Mouse (Mus musculus) lung, postnatal 0 days (tissue): ENCODE data around the gene Farp1. TPM values are rescaled to one million over a fixed set of nuclear protein-coding genes. Genes with fewer than 3 reads are reported as not detected.

Experiments
- ATAC-seq: fragments of 200-750 bp; cut with Nextera tagmentation; 2 replicates; pipeline ENCODE4 v1.8.0; 2017; ENCODE audit warnings: moderate library complexity
- DNase-seq: peaks from one replicate; pipeline ENCODE4 v3.0.0-alpha.2; 2016; ENCODE audit warnings: low spot score
- H3K27ac ChIP-seq: fragments of 300-500 bp; sonication (generic); 2 replicates; pipeline ENCODE4 v1.5.1; 2014; ENCODE audit warnings: antibody characterized with exemption, mild to moderate bottlenecking, low read length, mixed read lengths
- H3K27me3 ChIP-seq: fragments of 300-500 bp; sonication (generic); replicated peaks from 2 replicates; pipeline ENCODE4 v1.6.1; 2014; ENCODE audit warnings: low read length, mixed read lengths; ENCODE audit not compliant: insufficient read depth
- H3K36me3 ChIP-seq: fragments of 300-500 bp; sonication (generic); 2 replicates; pipeline ENCODE4 v1.6.1; 2014; ENCODE audit warnings: low read length, mixed read lengths; ENCODE audit not compliant: insufficient read depth
- H3K4me1 ChIP-seq: fragments of 300-500 bp; sonication (generic); 2 replicates; pipeline ENCODE4 v1.6.1; 2014; ENCODE audit warnings: antibody characterized with exemption, low read depth, low read length, mixed read lengths; ENCODE audit not compliant: insufficient read depth
- H3K4me2 ChIP-seq: fragments of 300-500 bp; sonication (generic); replicated peaks from 2 replicates; pipeline ENCODE4 v1.6.1; 2014; ENCODE audit warnings: low read depth, mild to moderate bottlenecking, low read length, moderate library complexity, mixed read lengths
- H3K4me3 ChIP-seq: fragments of 300-500 bp; sonication (generic); 2 replicates; pipeline ENCODE4 v1.5.1; 2014; ENCODE audit warnings: low read depth, low read length
- H3K9ac ChIP-seq: fragments of 300-500 bp; sonication (generic); replicated peaks from 2 replicates; pipeline ENCODE4 v1.6.1; 2014; ENCODE audit warnings: low read depth, mild to moderate bottlenecking
- H3K9me3 ChIP-seq: fragments of 300-500 bp; sonication (generic); 2 replicates; pipeline ENCODE4 v1.6.1; 2016; ENCODE audit warnings: low read length, mixed read lengths
- CTCF ChIP-seq: IDR thresholded peaks from 2 replicates; pipeline ENCODE4 v1.5.1; 2016; ENCODE audit warnings: antibody characterized with exemption, mild to moderate bottlenecking
- EP300 ChIP-seq: IDR thresholded peaks from 2 replicates; pipeline ENCODE4 v1.6.1; 2016; ENCODE audit warnings: antibody characterized with exemption, mild to moderate bottlenecking, control low read depth
- WGBS: fragments of 180-500 bp; shearing (Covaris S2); extraction: QIAGEN DNeasy Blood & Tissue Kit; methylation state at CpG from one replicate; pipeline ENCODE4 v1.1.7; 2014; 5-methylcytosine and 5-hydroxymethylcytosine counted together
- polyA plus RNA-seq: library from polyadenylated mRNA; unstranded; fragments of >200 nt; fragmentation: Nextera tagmentation; extraction: Ambion mirVana; gene quantifications from 2 replicates; pipeline ENCODE4 v1.2.1, GENCODE M21; 2015

Gene Farp1
- polyA plus RNA-seq, 1 experiment from 2014 or later = 17.9 TPM

DNA sequence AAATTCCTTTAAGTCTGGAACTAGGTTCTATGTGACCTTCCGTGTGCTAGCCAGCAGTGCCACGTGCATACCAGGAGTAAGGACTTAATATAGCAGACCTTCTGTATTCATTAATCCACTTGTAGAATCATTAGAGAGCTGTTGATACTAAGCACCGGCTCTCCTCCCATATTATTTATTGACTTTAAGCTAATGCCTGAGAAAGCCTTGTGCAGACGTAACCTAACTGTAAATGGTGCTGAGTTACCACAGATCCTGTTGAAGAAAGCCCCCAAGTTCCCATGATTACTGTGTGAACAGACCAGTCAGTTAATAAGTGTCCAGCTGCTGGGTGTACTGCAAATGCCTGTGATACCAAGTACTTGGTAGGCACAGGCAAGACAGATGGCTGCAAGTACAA, 81.7 kb downstream of the Farp1 start:
- ATAC-seq (peak; percentile 77), DNase-seq (peak; percentile 44)
- TF ChIP-seq EP300 (peak; percentile 29; the same call in 1 of the 2 replicates), CTCF (no peak)
- no peak overlapping the region for H3K9ac ChIP-seq
- no peaks in the 10 kb centered on the region for H3K36me3 ChIP-seq
- H3K9me3 ChIP-seq = no peaks in the 10 kb centered on the region
- no peaks in the 10 kb centered on the region for H3K27me3 ChIP-seq
- no peak overlapping the region for H3K4me3 ChIP-seq
- H3K27ac ChIP-seq = no peak overlapping the region
- H3K4me1 ChIP-seq = no peaks in the 10 kb centered on the region; the same call in 1 of the 2 replicates
- no peak overlapping the region for H3K4me2 ChIP-seq
- WGBS = 56% methylated on average over 4 of the region's 4 CpGs

DNA sequence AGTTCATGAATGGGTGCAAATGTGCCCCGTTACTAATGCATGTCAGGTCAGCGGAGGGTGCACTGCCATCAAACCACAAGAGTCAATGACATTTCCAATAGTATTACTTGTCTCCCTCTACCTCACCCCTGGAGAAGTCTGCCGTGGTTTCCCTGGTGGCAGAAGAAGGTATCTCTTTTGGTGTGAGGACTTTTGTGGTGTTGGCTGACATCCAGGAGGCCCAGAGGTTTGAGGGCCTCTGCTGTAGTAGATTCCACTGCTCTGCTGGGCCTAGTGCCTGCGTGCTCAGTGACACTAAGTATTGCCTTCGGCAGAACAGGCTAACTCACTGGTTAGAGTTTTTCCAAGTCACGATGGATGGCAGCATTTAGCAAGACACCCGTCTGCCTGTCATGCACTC, 83.9 kb downstream of the Farp1 start:
- H3K4me1 ChIP-seq = no peaks in the 10 kb centered on the region; the same call in 1 of the 2 replicates
- H3K27me3 ChIP-seq = no peaks in the 10 kb centered on the region
- TF ChIP-seq EP300 (no peak), CTCF (peak; percentile 42)
- DNase-seq (peak; percentile 49), ATAC-seq (peak; percentile 27)
- no peaks in the 10 kb centered on the region for H3K9me3 ChIP-seq
- no peak overlapping the region for H3K27ac ChIP-seq
- no peaks in the 10 kb centered on the region for H3K36me3 ChIP-seq
- WGBS = 57% methylated on average over 7 of the region's 7 CpGs
- no peak overlapping the region for H3K4me3 ChIP-seq
- no peak overlapping the region for H3K4me2 ChIP-seq
- no peak overlapping the region for H3K9ac ChIP-seq

DNA sequence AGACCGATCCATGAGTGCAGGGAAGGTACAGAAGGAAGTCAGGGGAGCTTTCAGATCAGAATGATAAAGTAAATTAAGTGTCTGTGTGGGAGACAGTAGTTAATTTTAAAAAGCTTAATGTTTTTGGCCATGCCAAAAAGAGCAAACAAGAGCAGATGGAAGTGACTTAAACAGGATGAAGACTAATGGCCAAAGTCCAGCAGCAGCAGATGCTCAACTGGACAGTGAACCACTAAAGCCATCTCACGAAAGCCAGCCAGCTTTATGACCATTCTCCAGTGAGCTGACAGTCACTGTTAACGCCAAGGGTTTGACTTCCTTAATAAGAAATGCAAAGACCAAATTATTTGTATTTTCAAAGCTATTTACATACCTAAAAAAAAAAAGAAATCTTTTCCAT, 86.7 kb downstream of the Farp1 start:
- Histone ChIP-seq H3K4me2 (no peak overlapping the region), H3K9ac (no peak overlapping the region), H3K36me3 (no peaks in the 10 kb centered on the region), H3K4me1 (no peaks in the 10 kb centered on the region; the same call in 1 of the 2 replicates), H3K27ac (no peak overlapping the region), H3K9me3 (no peaks in the 10 kb centered on the region), H3K4me3 (no peak overlapping the region), H3K27me3 (no peaks in the 10 kb centered on the region)
- ATAC-seq (no peak), DNase-seq (no peak)
- no peak for TF ChIP-seq EP300
- no peak for TF ChIP-seq CTCF
- WGBS = 48% methylated on average over 3 of the region's 3 CpGs

DNA sequence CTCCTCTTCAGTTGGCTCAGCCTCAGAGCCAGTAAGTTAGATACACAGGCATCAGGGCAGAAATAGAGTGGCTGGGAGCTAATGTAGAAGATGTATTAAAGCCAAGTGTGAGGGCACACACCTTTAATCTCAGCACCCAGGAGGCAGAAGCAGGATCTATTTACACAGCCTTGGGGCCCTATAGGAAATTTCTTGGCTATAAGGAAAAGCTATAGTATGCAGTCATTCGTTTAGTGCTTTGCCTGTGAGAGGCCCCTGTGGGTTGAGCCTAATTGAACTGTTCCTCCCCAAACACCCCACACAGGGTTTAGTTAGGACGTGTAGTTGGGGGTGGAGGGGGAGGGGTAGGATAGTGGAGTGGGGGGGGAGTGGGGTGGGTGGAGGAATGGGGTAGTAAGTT, 87.9 kb downstream of the Farp1 start:
- Histone ChIP-seq H3K4me2 (no peak overlapping the region), H3K4me3 (no peak overlapping the region), H3K27ac (no peak overlapping the region), H3K4me1 (no peaks in the 10 kb centered on the region; the same call in 1 of the 2 replicates), H3K9ac (no peak overlapping the region), H3K9me3 (no peaks in the 10 kb centered on the region), H3K27me3 (no peaks in the 10 kb centered on the region), H3K36me3 (no peaks in the 10 kb centered on the region)
- TF ChIP-seq CTCF = no peak
- TF ChIP-seq EP300 = no peak
- DNase-seq = no peak
- WGBS = 31% methylated on average over 2 of the region's 2 CpGs
- no peak for ATAC-seq

DNA sequence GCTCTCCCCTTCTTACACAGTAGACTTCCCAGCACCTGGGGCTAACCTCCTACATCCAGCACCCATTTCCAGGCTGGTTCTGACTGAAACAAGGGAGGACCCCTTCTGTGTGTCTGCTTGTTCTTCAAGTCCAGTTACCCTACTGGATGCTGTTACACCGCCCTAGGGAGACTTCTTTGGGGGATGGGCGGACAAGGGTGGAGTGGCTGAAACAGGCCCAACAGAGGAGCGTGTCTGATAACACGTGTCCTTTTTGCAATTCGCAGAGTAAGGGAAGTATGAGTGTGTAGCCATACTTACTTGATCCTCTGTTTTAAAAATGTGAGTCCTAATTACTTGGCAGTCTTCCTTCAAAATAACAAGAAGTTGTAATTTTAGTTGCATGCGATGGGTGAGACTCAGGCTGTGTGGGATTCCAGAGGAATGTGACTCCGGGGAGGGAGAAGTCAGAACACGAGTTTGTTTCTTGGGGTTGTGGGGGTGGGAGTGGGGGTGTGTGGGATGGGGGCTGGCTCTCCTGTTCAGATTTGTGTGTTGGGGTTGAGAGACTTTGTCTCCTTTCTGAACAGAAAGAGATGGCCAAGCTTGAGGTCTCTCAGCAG, 89.5 kb downstream of the Farp1 start:
- Histone ChIP-seq H3K4me3 (no peak overlapping the region), H3K4me1 (no peaks in the 10 kb centered on the region), H3K9me3 (no peaks in the 10 kb centered on the region), H3K4me2 (no peak overlapping the region), H3K9ac (no peak overlapping the region), H3K27ac (no peak overlapping the region), H3K36me3 (no peaks in the 10 kb centered on the region), H3K27me3 (no peaks in the 10 kb centered on the region)
- WGBS = 66% methylated on average over 8 of the region's 8 CpGs
- DNase-seq (no peak), ATAC-seq (peak; percentile 32; the same call in 1 of the 2 replicates)
- TF ChIP-seq EP300 (no peak), CTCF (no peak)

DNA sequence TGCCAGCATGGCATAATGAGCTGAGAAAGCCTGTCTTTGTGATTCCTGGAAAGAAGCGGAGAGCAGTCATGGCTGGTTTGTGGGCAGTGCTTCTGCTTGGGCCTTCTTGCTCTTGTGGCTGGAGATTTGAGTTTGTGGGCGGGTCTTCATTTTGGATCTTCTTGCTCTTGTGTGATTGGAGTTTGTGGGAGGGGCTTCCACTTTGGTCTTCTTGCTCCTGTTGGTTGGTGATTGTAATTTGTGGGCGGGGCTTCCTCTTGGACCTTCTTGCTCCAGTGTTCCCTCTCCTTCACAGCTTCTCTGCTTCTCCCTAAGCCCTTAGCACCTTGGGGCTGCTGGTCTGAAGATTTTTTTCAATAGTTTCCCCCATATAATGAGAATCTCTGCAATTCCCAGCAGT, 90.7 kb downstream of the Farp1 start:
- ATAC-seq (no peak), DNase-seq (no peak)
- 92% methylated on average over 3 of the region's 3 CpGs for WGBS

More for the DNA sequence above, 90.7 kb downstream of the Farp1 start:
- H3K4me3 ChIP-seq = no peak overlapping the region
- H3K36me3 ChIP-seq = no peaks in the 10 kb centered on the region
- H3K27ac ChIP-seq = no peak overlapping the region
- no peak overlapping the region for H3K4me2 ChIP-seq
- H3K9ac ChIP-seq = no peak overlapping the region
- TF ChIP-seq CTCF (no peak), EP300 (no peak)
- no peaks in the 10 kb centered on the region for H3K27me3 ChIP-seq
- no peaks in the 10 kb centered on the region for H3K4me1 ChIP-seq
- no peaks in the 10 kb centered on the region for H3K9me3 ChIP-seq
